Mouse (Mus musculus) lung, adult 2 months (tissue): ENCODE results near the gene Chrd.
A peak's percentile ranks its signal among the peaks of the same experiment; 100 is the strongest.

ENCODE experiments used
- CTCF ChIP-seq: fragments of 200-500 bp; IDR thresholded peaks from 2 replicates; pipeline ENCODE4 v1.5.1; 2011; ENCODE audit warnings: mild to moderate bottlenecking, low read length, control low read depth; ENCODE audit not compliant: insufficient read depth
- POLR2A ChIP-seq: fragments of 200-500 bp; IDR thresholded peaks from 2 replicates; pipeline ENCODE4 v1.6.1; 2011; ENCODE audit warnings: low read depth, mild to moderate bottlenecking, control low read depth, low read length, borderline replicate concordance; ENCODE audit errors: extremely low read depth

DNA sequence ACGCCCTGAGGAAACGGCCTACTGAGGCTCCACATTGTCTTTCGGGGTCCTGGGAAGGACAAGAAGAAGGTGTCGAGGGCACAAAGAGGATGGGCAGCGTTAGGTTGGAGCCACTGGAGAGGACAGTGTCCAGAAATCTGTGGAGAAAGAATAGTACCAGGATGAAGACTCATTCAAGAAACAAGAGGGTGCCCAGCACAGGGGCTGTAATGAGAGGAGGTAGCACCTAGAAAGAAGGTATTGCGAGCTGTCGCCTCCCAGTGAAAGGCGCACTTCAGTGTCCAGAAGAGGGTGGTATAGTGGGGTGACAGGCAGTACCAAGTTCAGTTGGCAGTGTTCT is 16.1 kb upstream of the Chrd start:
- TF ChIP-seq CTCF (no peak), POLR2A (peak; percentile 30; the same call in 1 of the 2 replicates)
